Mouse (Mus musculus) right cerebral cortex, postnatal 4 days (tissue): ENCODE measurements at regions not wholly inside any gene's neighbourhood (a gene's known extent, or its start where the extent isn't known, plus 50 kb on each side); places are given as distances from the start of the nearest gene placed in this dataset.

Experiments
- DNase-seq: peaks from one replicate; pipeline ENCODE4 v3.0.0-alpha.2; 2022

DNA sequence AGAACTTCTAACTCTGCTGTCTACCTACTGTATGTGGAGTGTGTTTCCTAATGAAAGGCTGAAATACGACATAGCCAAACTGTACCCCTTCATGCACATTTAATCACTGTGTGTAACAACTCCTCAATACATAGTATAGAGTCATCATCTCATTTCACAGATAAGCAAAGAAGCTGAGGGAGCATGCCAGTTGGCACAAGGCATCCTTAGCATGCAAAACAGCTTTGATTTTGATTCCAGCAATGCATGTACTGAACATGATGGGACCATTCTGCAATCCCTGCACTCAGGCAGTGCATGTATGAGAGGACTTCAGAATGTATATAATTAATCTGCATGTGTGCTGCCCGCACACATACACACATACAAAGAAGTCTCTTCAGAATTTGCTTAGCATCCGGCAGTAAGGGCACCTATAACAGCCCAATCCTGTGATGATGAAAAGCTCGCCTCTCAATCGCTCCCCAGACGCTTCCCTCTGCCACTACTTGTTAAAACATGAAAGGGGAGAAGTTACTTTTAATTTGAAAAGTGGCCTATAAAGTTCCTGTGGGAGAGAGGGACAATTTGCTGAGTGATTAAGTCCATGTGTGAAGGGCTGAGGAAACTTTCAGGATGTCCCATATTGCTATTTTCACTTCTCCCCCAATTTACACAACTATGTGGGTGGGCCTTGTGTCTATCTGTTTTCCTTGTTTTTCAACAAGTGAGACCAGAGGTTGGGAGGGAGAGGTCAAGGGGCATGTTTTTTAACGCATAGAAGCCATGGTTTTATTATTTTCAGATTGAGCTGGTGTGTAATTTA, 569.0 kb upstream of the Intu start:
- no peak for DNase-seq

DNA sequence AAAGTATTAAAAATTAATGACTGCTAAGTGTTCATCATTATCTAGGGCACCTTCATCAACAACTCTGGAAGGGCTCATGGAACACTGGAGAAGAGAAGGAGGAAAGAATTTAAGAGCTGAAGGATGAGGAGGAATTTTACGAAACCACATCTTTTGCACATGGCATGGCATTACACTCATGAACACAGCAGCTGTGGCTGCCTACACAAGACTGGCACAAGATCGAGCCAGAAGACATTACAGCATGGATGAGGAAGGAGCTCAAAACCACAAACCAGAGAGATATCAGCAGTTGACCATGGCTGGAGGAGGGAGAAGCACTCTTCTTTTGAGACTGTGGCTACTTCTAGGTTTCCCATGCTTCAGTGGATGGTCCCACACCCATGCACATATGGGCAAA, 565.7 kb upstream of the Intu start:
- DNase-seq, result no peak

DNA sequence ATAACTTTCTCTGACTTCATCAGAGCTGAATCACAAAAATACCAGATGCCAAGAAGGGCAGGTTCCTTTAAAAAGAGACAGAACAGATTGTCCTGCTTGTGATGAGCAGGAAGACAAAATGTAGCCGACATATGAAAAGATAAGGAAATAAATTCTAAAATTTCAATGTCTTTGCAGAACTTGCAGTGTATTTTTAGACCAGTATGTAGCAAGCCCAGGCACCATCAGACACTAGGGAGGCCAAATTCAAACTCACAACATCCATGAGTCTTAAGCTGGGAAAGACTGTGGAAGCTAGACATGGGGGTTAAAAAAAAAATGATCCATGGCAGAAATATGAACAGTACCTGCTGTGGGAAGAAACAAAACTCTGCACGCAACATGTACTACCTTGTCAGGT, 564.7 kb upstream of the Intu start:
- DNase-seq, result no peak

DNA sequence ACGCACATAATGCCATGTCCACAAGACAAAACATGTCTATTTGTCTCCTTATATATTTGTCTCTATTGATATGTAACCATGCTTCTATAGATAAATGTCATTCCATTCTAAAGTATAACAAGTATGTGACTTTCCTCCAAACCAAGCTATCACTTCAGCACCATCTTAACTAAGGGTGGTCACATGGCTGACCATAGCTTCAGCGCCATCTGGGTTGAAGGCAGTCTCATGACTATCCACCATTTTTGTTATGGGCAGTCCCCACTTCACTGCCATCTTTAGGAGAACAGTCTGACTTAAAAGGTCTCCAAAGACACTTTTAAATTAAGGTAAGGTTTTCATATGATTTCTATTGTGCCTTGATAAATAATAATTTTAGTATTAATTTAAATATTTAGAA, 554.1 kb upstream of the Intu start:
- DNase-seq, result no peak

DNA sequence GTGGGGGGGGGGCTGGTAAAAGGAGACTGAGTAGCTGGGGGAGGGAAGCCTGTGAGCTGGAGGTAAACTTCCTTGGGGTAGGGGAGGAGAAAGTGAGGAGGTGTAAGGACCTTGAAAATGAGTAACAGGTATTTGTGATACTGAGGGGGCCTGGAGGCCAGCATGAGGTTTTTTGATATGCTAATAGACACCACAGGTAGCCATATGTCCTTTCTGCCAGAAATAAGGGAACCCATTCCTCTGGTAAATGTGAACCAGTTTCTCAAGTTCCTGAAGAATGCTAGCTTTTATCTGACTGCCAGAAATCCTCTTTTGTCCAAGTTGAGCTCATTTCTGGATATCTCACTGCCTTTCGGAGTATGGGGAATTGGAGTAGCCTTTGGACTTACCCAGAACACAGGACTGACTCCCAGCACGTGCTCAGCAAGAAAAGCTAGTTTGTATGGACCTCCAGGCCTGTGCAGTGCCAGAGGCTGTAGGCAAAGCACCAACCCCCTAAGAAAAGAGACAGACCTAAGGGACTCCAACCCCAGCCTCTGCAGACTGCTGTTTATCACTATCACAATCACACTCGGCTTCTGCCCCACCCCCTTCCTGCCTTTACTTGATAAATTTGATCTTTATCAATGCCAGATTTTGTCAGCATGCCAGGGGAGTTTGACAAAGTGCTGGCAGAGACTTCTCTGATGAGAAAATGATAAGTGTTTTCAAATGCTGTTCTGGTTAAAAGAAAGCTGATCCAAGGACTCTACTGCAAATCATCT, 552.0 kb upstream of the Intu start:
- no peak for DNase-seq

DNA sequence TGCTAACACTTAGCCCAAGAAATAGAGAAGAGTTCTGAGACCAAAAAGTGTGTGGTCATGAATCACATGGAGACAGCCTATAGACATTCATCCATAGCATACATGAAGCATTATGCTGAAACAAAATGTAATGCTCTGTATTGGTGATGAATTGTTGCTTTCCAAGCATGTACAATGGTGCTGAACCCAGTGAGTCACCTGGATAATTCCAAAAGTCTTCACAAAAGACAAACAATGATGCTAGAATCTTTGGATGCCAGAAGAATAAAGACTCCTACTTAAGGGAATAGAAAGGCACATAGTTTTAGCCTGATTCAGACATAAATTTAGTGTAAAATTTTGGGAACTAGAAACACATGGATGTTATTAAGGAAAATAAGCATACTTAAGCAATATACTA, 548.4 kb upstream of the Intu start:
- no peak for DNase-seq

DNA sequence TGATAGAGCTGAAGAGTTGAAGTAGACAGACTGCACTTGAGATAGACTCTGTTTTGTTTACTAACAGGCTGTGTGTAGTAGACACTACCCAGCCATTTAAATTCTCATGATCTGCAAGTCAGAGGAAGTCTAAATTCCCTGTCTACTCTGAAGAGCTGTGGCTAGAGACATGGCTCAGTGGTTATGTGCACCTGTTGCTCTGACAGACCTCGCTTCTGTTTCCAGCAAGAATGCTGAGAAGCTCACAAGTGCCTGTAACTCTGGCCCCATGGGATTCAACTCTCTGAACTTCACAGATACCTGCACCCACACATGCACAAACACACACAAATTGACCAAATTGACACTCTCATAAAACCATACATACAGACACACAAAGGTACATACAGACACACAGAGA, 543.4 kb upstream of the Intu start:
- DNase-seq, result no peak

DNA sequence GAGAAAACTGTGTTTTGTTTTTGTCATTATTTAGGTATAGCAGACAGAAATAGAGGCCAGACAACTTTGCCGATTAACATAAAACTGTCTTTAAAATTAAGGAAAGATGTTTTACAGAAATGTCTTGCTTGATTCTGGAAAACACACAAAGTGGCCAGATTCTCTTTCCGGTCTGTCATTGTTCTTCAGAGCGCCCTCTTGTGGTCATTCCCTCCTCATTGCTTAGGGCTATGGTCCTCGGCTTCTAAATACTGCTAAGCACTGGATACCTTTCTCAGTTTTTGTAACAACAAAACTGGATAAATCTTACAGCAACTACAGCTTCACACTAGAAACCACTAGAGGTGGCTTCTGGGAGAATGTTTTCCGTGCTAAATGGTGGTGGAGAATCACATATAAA, 532.5 kb upstream of the Intu start:
- DNase-seq, result peak; percentile 68

DNA sequence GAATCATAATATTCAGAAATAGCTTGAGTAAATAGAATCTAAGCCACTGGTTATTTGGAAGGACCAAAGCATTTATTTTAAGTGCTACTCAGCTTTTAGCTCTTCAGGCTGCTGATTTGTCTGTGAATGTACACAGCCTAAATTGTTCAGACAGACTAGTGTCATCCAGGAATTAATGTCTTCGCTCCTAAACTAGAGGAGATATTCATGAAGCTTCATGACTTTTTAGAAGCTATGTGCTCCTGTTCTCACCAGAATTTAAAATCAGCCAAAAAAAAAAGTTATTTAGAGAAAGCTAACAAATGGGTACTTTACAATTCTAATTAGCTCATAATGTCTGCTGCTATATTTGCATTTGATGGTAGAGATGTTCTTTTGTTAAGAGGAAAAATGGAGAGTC, 531.2 kb upstream of the Intu start:
- no peak for DNase-seq

DNA sequence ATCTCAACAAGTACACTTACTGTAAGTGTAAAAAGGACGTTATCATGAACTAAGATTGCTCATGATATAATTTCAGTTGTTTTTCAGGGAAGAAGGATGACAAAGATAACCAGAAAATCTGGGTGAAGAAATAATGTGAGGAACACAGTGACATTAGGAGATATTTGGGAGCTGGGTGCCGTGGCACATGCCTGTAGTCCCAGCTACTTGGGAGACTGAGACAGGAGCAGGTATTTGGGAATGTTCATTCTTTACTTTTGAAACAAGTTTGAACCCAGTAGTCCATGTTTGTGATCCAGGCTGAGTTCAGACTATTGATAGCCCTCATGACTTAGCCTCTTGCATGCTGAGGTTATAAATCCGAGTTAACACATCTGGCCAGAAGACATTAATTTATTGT, 528.2 kb upstream of the Intu start:
- DNase-seq, result no peak

DNA sequence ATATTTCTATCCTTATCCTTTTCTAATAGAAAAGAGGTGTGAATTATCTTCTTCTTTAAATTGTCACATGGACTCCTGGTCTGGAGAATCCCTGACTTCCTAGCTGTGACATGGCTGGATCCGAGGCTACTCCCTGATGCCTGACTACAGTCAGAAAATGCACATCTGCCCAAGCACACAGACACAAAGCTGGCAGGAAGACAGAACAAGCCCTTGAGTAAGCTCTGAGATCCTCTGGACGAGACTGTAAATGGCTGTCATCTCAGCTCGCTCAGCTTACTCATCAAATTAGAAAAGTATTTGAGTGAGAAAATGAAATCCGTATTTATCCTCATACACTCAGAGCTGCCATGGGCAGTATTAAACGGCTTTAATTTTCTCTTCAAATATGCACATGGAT, 521.0 kb upstream of the Intu start:
- no peak for DNase-seq

DNA sequence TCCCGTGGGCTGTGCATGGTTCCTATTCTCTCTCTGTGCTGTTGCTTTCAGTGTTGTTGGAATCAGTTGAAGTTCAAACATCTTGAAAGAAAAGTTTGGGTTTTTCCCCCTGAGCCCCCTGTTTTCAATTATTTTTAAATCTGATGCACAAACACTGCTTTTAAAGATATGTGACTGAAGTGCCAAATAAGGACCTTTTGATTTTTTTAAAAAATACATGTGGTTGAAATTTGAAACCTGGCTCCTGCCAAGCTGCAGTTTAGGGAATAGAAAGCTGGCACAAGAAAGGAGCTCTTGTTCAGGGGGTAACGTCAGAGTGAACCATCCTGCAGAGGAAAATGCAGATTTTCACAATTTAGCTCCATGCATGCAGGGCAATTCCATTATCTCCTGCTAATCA, 509.4 kb upstream of the Intu start:
- DNase-seq, result no peak

DNA sequence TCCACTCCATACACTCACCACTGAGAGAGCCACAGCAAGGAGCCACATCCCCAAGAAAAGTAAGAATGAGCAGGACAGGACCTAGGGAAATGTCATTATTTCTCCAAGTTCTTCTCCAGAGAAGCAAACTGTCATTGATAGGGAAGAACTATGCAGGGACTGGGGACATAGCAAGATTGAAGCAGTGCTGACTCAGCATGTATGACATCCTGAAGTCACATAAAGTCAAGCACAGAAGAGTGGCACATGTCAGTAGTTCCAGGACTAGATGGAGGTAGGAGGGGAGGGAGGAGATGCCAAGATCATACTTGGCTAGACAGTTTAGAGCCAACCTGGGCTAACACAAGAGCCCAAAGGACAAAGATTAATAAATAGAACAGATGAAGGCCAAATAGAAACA, 503.4 kb upstream of the Intu start:
- DNase-seq, result no peak

DNA sequence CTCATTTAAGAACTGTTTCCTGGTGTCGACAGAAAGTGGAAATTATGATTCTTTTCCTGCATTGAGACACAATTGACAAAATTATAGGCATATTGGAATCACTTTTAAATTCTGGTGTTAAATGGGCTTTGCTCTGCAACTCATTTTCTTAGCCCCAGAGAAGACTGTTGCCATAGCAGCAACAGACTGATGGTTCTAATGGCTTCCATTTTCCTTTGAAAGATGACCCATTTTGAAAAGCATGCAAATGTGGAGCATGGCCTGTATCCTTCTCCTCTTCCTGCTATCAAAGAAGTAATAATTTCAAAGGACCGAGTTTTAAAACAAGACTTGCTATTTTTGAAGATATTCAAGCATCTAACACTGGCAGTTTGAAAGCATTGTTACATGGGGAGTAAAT, 494.9 kb upstream of the Intu start:
- no peak for DNase-seq

DNA sequence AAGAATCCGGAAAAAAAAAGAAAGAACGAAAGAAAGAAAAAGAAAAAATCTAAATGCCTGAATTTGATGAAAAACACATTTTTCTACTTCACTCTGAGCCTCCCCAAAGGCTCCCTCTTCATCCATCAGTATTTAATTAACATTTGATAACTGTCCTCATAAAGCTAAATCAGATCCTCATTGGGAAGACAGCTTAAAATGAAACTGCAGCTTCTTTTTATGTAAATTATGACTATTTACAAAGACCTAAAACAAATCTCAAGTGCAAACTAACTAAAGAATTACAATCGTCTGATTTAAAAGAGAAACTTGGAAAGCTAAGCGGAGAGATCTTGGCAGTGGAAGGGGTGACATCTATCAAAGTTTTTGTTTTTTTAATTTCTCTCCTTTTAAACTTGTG, 481.4 kb upstream of the Intu start:
- no peak for DNase-seq

DNA sequence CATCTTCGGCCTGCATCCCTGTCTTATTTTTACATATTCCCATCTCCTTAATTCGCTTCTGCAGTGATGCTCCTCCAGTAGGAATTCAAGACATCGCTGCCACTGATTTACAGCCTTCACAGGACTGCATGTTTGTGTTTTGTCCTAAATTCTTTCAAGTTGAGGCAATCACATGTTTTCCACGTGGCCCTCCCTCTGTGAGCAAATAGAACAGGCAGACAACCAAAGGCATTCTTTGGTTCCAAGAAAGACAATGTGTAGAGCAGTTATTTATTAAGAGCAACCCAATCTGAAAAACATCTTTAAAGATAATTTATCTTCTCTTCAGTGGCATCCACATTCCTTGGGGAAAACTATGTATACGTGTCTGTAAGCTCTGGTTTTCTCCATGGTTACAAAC, 472.8 kb upstream of the Intu start:
- no peak for DNase-seq

DNA sequence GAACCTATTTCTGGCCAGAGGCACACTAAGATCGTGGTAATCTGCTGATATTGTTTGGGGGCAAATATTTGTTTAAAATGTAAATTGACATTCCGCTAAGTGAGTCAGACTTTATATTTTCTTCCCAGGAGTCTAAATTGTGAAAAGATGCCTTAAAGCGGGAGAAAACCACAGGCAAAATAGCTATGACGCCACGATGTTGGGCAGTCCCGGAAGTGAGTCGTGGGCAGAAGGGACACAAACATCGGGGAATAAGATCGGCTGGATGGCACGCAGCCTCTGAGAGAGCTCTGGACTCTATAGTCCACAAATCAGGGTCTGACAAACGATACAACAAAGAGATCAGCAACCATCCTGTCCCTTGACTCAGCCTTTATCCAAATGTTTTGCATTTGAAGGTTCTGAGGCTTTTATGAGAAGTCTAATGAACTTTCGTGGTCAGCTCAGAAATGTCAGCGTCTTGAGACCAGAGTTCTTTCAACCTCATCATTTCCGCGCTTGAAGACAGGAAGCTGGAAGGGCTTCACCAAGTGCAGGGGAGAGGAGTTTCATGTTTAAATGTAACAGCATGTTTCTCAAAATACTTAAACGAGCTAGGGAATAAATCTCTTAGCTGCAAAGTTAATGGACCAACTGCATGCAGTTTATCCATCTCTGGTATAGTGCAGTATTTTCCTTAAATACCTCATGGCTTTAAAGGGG, 472.2 kb upstream of the Intu start:
- no peak for DNase-seq

DNA sequence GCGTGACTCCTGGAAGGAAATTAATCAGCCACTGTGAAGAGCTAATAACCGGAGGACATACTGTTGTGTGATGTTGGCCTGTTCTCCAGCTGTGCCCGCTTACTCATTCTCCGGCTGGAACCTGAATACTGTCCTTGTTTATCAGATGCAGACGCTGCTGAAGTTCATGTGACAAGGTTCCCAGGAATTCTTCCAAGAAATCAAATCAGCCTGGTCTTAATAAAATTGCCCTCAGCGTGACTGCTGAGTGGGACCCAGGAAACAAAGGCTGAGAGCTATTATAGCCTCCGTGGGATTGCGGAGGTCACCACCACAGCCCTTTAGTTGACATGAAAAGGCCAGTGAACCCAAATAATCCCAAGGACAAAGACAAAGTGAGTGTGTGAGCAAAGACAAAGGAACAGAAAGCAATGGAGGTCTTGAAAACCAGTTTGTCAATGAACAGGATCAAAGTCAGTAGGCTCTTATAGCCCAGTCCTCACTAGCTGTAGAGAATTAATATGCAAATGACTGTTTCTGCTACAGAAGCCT, 460.9 kb upstream of the Intu start:
- no peak for DNase-seq

DNA sequence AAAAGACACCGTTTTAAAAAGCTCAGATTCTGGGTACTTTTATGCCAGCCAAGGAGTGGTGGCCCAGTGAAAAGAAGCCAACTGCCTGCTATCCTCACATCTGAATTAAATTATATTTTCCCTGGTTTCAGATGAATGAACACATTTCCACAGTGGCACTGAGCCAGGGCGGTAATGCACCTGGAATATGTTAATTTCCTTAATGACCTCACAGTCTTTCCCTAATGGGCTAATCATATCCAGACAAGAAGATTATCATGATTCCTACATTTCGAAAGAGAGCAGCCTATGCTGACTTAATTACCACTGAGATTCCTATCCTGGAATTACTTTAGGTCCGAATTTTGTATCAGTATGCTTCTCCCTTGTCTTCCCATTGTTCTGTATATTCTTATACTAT, 454.3 kb upstream of the Intu start:
- no peak for DNase-seq

DNA sequence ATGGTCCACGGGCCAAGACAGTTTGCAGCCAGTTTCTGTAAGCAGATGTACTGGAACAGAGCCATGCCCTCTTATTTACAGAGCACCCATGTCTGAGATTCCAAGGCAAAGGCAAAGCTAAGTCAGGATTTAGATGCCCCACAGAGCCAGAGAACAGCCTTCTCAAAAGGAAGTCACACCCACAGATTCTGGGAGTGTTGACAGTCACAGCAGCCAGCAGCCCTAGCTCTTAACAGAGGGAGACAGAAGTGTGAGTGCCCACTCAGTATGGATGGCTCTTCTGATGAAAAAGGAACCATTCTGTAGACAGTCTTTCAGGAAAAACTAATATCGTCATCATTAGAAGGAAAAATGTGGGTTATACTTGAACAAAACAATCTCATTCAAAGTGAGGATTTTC, 446.0 kb upstream of the Intu start:
- no peak for DNase-seq

DNA sequence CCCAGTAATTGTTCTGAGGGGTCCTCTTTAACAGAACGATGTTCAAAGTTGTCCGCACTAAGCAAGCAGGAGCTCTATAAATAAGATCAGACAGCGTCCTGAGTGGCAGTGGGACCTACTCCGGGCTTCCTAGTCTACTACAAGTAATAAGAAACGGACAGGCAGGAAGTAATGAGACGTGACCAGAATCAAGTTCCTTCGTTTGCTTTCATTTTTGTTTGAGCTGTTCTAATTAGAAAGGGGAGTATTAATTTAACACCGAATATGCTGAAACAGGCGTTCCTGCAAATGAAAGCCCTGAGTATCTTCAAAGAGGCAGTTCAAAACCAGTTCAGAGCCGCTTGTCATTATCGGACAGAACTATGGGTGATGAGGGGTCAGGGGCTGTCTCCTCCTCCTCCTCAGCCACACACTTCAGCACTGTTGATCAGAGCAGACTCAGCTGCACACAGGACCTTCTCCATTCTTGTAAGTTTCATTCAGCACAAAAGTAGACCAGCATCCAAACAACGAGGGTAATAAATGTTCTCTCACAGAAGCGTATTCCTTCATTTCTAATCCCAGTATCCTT, 439.2 kb upstream of the Intu start:
- DNase-seq, result no peak

DNA sequence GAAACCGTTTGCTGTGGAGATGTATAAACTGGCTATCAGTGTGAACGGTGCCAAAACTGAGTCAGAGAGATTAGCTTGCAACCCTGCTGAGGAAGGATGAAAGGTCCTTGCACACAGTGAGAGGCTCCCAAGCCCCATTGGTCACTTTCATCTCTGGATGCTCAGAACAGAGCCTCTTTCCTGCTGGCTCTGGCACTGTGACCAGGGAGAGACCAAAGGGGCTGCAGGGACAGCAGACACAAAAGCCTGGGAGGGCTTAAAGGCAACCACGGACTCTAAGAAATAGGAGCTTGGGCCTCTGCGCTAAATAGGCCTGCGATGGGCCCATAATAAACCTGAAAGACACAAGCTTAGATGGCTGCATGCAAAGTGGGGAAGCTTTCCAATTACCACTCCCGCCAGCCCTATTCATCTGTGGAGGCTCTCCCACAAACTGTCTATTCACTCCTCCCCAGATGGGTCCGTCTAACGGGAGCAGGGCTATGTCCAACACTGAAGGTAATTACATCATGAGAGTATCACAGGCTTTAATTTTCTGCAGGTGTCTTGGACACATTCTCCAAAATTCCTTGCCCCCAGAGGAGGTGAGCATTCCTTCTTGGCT, 438.2 kb upstream of the Intu start:
- peak; percentile 13 for DNase-seq

DNA sequence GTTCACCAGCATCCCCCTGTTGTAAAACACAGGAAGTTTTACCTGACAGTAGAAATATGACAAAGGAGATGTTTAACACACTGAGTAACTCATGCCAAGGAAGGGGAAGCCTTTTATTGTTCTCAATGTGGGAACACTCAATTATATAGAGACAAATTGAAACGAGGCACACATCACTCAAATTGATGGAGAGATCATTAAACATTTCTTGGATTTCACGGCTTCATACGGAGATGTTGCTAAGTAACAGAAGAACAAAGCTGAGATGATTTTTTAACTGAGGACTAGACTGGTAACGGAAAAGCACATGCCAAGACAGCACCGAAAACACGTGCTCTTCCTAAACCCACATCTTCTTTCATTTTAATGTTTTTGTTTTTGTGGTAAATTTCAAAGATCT, 437.0 kb upstream of the Intu start:
- no peak for DNase-seq
